Mouse (Mus musculus): ENCODE results near the gene Nes.

GRCm38 (mm10) chr3:87947056-87947810 lies 23.6 kb upstream of the Nes start:
- TF ChIP-seq GATA1 (IDR thresholded peaks at IDR 0.05; ENCODE audit: borderline replicate concordance, low read length) (no peak), FLI1 (IDR thresholded peaks at IDR 0.05; ENCODE audit: low read length) (no peak)

All from megakaryocyte, embryonic 14.5 days (primary cell).